Mouse (Mus musculus) WW6 (cell line): Measurements from ENCODE around the gene Fra10ac1.

Experiments used
- DNase-seq: peaks from one replicate; pipeline ENCODE4 v3.0.0-alpha.2; 2013; ENCODE audit warnings: low read depth, low spot score

Fra10ac1 gene

GRCm38 (mm10) chr19:38232087-38232486 is 8.1 kb upstream of the Fra10ac1 start:
- no peak for DNase-seq

DNA sequence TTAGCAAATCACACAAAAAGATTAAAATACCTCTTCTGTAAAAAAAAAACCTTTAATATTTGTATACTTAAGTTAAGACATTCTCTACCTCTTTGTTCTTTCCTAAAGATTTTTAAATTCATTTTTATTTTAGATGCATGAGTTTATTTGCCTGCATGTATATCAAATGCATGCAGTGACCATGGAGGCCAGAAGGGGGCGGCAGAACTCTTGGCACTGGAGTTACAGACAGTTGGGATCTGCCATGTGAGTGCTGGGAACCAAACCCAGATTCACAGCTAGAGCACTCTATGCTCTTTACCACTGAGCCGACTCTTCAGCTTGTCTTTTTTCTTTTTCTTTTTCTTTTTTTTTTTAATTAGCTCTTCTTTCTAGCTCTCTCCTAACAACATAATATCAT is 4.7 kb upstream of the Fra10ac1 start:
- DNase-seq = no peak

DNA sequence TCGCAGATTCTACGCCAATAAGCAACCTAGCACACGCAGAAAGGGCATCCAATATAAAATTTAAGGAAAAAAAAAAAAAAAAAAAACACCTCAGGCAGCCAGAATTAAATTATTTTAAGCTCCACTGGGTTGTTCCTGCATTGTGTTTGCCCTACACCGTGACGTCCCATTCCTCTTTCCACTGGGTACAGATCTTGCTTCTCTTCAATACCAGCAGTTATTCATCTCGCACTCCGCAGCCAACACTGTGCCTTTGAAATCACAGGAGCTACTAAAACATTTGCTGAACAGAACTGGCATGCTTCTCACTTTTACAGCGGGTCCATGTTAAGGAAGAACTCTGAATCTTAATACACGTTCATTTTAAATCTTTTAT is 717 bp upstream of the Fra10ac1 start:
- DNase-seq = no peak

- DNase-seq = no peak
These were observed 526 bp downstream of the Fra10ac1 start for GRCm38 (mm10) chr19:38223356-38223904.

GRCm38 (mm10) chr19:38217696-38218095 is 6.3 kb downstream of the Fra10ac1 start:
- no peak for DNase-seq

- no peak for DNase-seq
These were observed 17.3 kb downstream of the Fra10ac1 start for GRCm38 (mm10) chr19:38206669-38207068.

- no peak for DNase-seq
These were observed 25.2 kb downstream of the Fra10ac1 start for GRCm38 (mm10) chr19:38198731-38199130.

DNA sequence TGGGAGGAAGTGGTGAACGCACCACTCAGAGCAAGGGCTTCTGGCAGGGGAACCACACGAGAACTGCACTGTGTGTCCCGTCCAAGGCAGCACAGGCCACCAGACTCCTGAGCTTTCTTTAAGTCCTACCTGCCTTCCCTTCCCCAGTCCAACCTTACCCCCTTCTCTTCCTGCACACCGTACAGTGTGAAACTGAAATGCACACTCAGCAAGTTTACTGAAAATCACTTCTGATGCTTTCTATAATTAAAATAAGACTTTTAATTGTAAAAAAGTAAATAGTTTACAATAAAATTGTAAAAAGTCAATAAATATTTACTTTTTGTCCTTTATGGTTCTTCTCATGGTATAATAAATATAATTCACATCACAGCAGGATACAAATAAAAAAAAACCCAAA is 28.7 kb downstream of the Fra10ac1 start:
- DNase-seq = no peak

DNA sequence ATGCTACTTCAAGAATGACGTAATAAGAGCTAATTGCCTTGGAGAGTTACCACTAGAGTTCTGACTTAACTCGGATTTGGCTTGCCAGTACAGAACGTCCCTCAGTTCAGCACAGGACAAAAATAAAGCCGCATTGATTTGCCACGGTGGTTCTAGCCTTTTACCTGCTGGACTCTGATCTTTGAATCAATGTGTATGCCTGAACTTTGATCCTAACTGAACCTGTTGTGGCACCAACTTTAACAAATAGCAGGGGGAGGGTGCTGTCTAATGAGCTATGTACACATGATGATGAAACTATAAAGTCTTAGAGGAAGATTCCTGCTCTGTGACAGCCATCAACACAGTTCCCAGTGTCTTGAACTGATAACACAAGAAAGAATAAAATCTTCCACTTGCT is 32.5 kb downstream of the Fra10ac1 start:
- DNase-seq = no peak

DNA sequence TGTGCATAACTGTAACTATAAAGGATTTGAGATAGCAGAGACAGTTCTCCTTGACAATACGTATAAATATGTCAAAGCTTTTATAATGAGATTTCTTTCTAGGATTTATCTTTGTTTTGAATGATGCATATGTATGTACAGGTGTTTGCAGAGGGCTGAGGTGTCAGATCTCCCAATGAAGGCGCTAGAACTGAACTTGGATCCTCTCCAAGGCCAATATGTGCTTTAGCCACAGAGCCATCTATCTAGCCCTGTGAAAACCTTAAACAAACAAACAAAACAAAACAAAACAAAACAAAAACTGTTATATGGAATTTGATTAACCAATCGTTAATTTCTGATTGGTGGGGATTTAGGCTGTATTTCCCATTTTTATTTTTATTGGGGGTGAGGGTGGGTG is 33.4 kb downstream of the Fra10ac1 start:
- DNase-seq = no peak

GRCm38 (mm10) chr19:38187345-38187680 is 36.6 kb downstream of the Fra10ac1 start:
- DNase-seq = no peak

- DNase-seq = no peak
These were observed 37.2 kb downstream of the Fra10ac1 start for GRCm38 (mm10) chr19:38186631-38187344.

- DNase-seq = no peak
These were observed 44.3 kb downstream of the Fra10ac1 start for GRCm38 (mm10) chr19:38179675-38180074.

DNA sequence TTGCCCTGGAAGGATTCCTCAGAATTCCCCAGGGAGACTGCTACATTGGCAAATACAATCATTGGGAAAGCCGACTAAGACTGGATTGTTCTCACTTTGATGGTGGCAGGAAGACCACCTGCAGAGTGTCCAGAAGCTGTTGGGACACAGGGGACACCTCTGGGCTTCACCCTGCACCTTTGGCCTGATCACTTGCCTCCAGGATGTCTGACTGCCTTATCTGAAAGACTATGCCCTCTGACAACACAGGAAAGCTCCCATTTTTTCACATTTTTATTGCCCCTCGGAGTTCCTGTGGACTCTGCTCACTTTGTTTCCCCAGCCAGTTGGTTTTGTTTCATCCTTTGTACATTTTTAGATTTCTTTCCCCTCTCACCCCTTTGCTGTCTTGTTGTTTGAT is 59.3 kb downstream of the Fra10ac1 start:
- DNase-seq = no peak

DNA sequence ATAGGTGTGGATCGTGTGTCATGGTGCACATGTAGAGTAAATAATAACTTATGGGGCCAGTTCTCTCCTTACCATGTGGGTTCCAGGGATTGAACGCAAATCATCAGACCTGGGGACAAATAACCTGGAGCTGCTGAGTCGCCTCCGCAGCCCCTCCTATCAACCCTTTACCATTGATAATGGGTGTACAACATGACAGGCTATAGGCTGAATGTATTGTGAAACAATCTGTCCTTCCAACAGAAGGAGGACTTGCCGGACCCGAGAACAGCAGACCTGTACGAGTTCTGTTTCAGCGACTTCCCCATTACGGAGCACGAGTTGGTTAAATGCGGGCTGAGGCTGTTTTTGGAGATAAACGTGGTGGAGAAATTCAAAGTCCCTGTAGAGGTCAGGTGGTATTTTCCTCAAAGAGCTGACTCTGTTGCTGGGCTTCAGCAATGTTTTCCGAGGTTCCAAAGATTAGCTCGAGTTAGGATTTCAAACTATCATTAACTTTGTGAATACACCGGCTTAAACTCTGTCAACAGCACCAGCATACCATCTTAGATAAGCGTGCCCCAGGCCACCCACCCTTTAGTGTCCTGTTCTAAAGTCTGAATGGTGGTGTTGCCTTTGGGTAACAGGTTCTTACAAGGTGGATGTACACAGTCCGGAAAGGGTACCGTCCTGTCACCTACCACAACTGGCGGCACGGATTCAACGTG is 62.2 kb downstream of the Fra10ac1 start:
- DNase-seq = no peak

GRCm38 (mm10) chr19:38156243-38156642 is 67.7 kb downstream of the Fra10ac1 start:
- DNase-seq = no peak

DNA sequence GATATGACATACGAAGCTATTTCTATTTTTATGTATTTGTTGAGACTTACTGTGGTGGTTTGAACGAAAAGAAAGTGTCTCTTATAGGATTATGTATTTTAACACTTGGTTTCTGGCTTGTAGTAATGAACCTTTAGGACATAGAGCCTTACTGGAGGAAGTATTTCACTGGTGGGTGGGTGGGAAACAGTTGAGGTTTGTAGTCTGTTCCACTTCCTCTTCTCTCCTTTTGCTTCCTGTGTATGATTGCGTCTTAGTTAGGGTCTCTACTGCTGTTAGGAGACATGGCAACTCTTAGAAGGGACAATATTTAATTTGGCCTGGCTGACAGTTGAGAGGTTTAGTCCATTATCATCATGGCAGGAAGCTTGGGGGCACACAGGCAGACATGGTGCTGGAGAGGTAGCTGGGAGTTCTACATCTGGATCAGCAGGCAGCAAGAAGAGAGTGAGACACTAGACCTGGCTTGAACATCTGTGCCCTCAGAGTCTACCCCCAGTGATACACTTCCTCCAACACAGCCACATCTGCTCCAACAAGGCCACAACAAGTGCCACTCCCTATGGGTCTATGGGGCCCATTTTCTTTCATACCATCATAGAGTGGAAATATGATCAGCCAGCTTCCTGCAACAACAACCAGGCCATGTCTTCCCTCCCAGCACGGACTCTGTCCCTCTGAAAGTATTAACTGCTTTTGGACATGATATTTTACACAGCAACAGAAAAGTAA is 80.2 kb downstream of the Fra10ac1 start:
- DNase-seq = no peak
